Mouse (Mus musculus): ENCODE results near the gene Prps1.
"Not testable (repeated sequence)": the region's sequence is repeated elsewhere in the genome, so short reads cannot be mapped to it uniquely, and the experiment has no call there.

DNA sequence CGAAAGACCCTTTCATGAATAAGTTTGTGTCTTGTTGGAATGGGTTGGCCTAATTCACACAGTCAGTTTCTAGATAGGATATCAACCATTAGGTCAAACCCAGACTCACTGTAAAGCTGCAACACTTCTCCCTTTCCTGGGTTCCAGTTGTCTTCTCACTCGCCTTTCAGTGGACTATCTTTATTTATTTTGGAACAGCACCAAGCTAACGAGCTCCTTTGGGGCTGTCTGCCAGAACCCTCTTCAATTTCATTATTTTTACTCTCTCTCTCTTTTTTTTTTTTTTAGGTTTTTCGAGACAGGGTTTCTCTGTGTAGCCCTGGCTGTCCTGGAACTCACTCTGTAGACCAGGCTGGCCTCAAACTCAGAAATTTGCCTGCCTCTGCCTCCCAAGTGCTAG is 42.0 kb downstream of the Prps1 start:
- not testable (repeated sequence) for TF ChIP-seq CTCF (conservative IDR thresholded peaks at IDR 0.05; ENCODE audit: low read length); NANOG (IDR thresholded peaks at IDR 0.05; ENCODE audit: borderline replicate concordance, low read length)

All from E14TG2a.4 (cell line).